Mouse (Mus musculus) brain, embryonic 14.5 days (tissue): ENCODE measurements at regions not wholly inside any gene's neighbourhood (a gene's known extent, or its start where the extent isn't known, plus 50 kb on each side); places are given as distances from the start of the nearest gene placed in this dataset.

ENCODE experiments used
- CTCF ChIP-seq: fragments of 200-500 bp; IDR thresholded peaks from 2 replicates; pipeline ENCODE4 v1.5.1; 2012; ENCODE audit warnings: inconsistent platforms, mild to moderate bottlenecking, moderate library complexity, borderline replicate concordance; ENCODE audit not compliant: insufficient read depth, insufficient read length; ENCODE audit errors: extremely low read depth
- POLR2A ChIP-seq: fragments of 200-500 bp; IDR thresholded peaks from 2 replicates; pipeline ENCODE4 v1.6.1; 2012; ENCODE audit warnings: mild to moderate bottlenecking, inconsistent platforms, borderline replicate concordance; ENCODE audit not compliant: poor library complexity, insufficient read depth, insufficient read length, severe bottlenecking; ENCODE audit errors: extremely low read depth

DNA sequence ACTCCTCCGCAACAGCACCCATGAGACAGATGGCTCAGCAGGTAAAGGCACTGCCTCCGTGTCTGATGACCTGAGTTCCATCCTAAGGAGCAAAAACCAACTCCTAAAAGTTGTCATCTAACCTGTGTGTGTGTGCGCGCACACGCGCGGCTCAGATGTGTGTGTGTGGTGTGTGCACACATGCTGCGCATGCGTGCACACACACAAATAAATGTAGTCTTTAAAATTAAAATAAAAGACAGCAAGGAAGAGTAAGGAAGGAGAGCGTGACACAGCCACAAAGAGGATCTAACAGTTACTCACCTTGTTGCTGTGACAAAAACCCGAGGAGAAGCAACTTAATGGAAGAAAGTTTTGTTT is 60.5 kb upstream of the Nphp3 start:
- TF ChIP-seq CTCF (no peak), POLR2A (no peak)
